Mouse (Mus musculus) heart, embryonic 13.5 days (tissue): ENCODE results near the gene Clstn1. TPM values are rescaled to one million over a fixed set of nuclear protein-coding genes. Genes with fewer than 3 reads are reported as not detected.
A peak's percentile ranks its signal among the peaks of the same experiment; 100 is the strongest.
"Not testable (repeated sequence)": the region's sequence is repeated elsewhere in the genome, so short reads cannot be mapped to it uniquely, and the experiment has no call there.

Experiments used
- ATAC-seq: fragments of 200-750 bp; cut with Nextera tagmentation; 2 replicates; pipeline ENCODE4 v1.8.0; 2017; ENCODE audit warnings: moderate TSS enrichment; ENCODE audit not compliant: insufficient number of reproducible peaks, low FRiP score, low TSS enrichment; ENCODE audit errors: extremely low read depth
- H3K27ac ChIP-seq: fragments of 300-500 bp; sonication (generic); replicated peaks from 2 replicates; pipeline ENCODE4 v1.5.1; 2015; ENCODE audit warnings: moderate library complexity, mild to moderate bottlenecking, inconsistent platforms
- H3K27me3 ChIP-seq: fragments of 300-500 bp; sonication (generic); replicated peaks from 2 replicates; pipeline ENCODE4 v1.6.1; 2015; ENCODE audit warnings: mild to moderate bottlenecking, inconsistent platforms
- H3K36me3 ChIP-seq: fragments of 300-500 bp; sonication (generic); 2 replicates; pipeline ENCODE4 v1.6.1; 2015; ENCODE audit warnings: mild to moderate bottlenecking, inconsistent platforms
- H3K4me1 ChIP-seq: fragments of 300-500 bp; sonication (generic); 2 replicates; pipeline ENCODE4 v1.6.1; 2015; ENCODE audit warnings: inconsistent platforms
- H3K4me2 ChIP-seq: fragments of 300-500 bp; sonication (generic); 2 replicates; pipeline ENCODE4 v1.6.1; 2015; ENCODE audit warnings: inconsistent platforms, mild to moderate bottlenecking, moderate library complexity
- H3K4me3 ChIP-seq: fragments of 300-500 bp; sonication (generic); 2 replicates; pipeline ENCODE4 v1.5.1; 2015; ENCODE audit warnings: moderate library complexity, mild to moderate bottlenecking, inconsistent platforms
- H3K9ac ChIP-seq: fragments of 300-500 bp; sonication (generic); 2 replicates; pipeline ENCODE4 v1.6.1; 2015; ENCODE audit warnings: inconsistent platforms, mild to moderate bottlenecking, moderate library complexity
- H3K9me3 ChIP-seq: fragments of 300-500 bp; sonication (generic); 2 replicates; pipeline ENCODE4 v1.6.1; 2016; ENCODE audit warnings: inconsistent platforms
- WGBS: fragments of 180-500 bp; shearing (Covaris S2); methylation state at CpG from one replicate; pipeline ENCODE4 v1.1.7; 2015; ENCODE audit warnings: mixed read lengths; 5-methylcytosine and 5-hydroxymethylcytosine counted together
- polyA plus RNA-seq: library from polyadenylated mRNA; unstranded; fragments of >200 nt; fragmentation: Nextera tagmentation; extraction: Ambion mirVana; gene quantifications from 2 replicates; pipeline ENCODE4 v1.2.1, GENCODE M21; 2015

Gene Clstn1
- polyA plus RNA-seq, 1 experiment from 2014 or later = 9.2 TPM

DNA sequence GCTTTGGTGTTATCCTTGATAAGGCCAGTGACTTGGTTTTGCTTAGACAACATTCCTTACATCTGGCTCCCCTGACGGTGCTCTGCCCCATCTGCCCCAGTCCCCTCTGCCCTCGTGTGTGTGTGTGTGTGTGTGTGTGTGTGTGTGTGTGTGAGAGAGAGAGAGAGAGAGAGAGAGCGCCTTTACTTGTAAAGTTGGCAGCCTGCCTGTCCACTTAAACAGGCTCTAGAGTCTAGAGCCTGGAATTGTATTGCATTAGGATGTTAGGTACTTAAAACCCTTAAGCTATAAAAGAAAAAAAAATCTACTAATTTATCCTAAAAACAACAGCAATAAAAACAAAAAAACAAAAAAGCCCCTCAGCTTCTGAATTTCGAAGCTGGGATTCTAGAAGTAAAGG is 15.2 kb downstream of the Clstn1 start:
- Histone ChIP-seq H3K27ac (no peak overlapping the region), H3K4me3 (no peak overlapping the region)

DNA sequence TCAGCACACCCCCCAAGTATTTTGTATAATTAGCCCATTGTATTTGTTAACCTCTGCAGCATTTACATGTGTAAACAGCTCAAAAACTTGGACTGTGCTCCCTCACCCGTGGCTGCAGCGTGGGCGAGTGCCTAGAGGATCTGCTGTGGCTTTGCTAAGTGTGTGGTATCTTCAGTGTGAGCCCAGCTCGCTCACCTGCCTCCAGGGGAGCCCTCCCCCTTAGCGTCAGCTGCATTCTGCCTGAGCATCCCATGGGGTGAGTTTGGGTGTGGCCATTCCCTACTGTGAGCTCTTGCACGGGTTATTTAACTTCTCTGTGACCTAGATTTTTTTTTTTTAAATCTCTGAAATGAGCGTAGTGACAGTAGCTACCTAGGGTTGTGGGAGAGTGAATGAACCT is 16.0 kb downstream of the Clstn1 start:
- Histone ChIP-seq H3K4me1 (peaks cover 33% of the 10 kb centered on the region), H3K9me3 (no peaks in the 10 kb centered on the region), H3K27ac (no peak overlapping the region), H3K36me3 (no peaks in the 10 kb centered on the region), H3K4me3 (no peak overlapping the region), H3K9ac (no peak overlapping the region), H3K4me2 (no peak overlapping the region), H3K27me3 (peaks cover 47% of the 10 kb centered on the region)
- 66% methylated on average over 7 of the region's 7 CpGs for WGBS
- no peak for ATAC-seq

More for the DNA sequence above, 15.2 kb downstream of the Clstn1 start:
- no peaks in the 10 kb centered on the region for H3K36me3 ChIP-seq
- no peaks in the 10 kb centered on the region for H3K9me3 ChIP-seq
- H3K27me3 ChIP-seq = peaks cover 47% of the 10 kb centered on the region
- peak overlapping the region; percentile 33; the same call in 1 of the 2 replicates for H3K4me2 ChIP-seq
- WGBS = 24% methylated on average over 4 of the region's 4 CpGs
- no peak for ATAC-seq
- no peak overlapping the region for H3K9ac ChIP-seq
- peaks cover 26% of the 10 kb centered on the region for H3K4me1 ChIP-seq

DNA sequence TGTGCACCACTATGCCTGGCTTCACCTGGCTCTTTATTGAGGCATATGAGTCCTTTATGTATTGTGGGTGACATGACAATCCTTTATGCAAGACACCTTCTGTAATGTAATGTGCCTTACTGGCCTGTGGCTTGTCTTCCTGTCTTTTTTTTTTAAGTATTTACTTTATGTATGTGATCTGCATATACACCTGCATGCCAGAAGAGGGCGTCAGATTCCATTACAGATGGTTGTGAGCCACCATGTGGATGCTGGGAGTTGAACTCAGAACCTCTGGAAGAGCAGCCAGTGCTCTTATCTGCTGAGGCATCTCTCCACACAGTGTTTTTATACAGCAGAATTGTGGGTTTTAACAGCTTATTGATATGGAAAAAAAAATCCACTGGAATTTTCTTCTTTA is 17.6 kb downstream of the Clstn1 start:
- 52% methylated on average over 1 of the region's 1 CpGs for WGBS
- Histone ChIP-seq H3K4me1 (peaks cover 43% of the 10 kb centered on the region), H3K9me3 (no peaks in the 10 kb centered on the region), H3K4me2 (no peak overlapping the region), H3K9ac (no peak overlapping the region), H3K27ac (no peak overlapping the region), H3K4me3 (no peak overlapping the region), H3K36me3 (no peaks in the 10 kb centered on the region), H3K27me3 (peaks cover 47% of the 10 kb centered on the region)
- no peak for ATAC-seq

DNA sequence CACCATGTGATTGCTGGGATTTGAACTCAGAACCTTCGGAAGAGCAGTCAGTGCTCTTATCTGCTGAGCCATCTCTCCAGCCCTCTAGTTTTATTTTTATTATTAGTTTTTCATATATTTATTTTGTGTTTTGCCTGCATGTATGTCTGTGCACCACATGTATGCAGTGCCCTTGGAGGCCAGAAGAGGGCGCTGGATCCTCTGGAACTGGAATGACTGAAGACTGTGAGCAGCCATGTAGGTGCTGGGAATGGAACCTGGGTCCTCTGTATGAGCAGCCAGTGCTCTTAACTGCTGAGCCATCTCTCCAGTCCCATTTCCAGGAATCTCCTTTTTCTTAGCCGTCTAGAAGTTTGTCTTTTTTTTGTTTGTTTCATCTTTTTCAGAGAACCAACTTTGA is 18.2 kb downstream of the Clstn1 start:
- ATAC-seq = no peak
- peaks cover 41% of the 10 kb centered on the region for H3K27me3 ChIP-seq
- H3K9me3 ChIP-seq = no peaks in the 10 kb centered on the region

DNA sequence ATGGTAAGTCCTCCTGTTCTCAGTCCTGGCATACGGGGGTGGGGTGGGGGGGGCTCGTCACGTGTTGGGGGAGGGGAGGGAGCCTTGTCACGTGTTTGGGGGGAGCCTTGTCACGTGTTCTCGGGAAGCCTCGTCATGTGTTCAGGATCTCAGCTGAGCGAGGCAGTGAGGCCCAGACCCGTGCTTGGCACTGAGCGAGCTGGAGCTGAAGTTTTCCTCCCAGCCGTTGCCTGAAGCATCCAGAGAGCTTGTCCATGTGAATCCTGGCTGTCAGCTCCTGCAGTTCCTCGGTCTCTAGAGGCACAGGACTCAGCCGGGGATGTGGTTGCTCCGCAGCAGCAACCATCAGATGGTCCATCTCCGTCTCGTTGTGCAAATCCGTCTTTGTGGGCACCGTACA is 19.8 kb downstream of the Clstn1 start:
- Histone ChIP-seq H3K36me3 (no peaks in the 10 kb centered on the region), H3K4me3 (no peak overlapping the region), H3K4me1 (peaks cover 40% of the 10 kb centered on the region), H3K27me3 (peaks cover 33% of the 10 kb centered on the region), H3K9ac (no peak overlapping the region), H3K9me3 (no peaks in the 10 kb centered on the region), H3K27ac (no peak overlapping the region), H3K4me2 (no peak overlapping the region)
- no peak for ATAC-seq
- WGBS = 65% methylated on average over 18 of the region's 18 CpGs

More for the DNA sequence above, 18.2 kb downstream of the Clstn1 start:
- no peaks in the 10 kb centered on the region for H3K36me3 ChIP-seq
- 71% methylated on average over 3 of the region's 3 CpGs for WGBS
- no peak overlapping the region for H3K27ac ChIP-seq
- H3K4me1 ChIP-seq = peaks cover 49% of the 10 kb centered on the region
- H3K9ac ChIP-seq = no peak overlapping the region
- H3K4me2 ChIP-seq = no peak overlapping the region
- H3K4me3 ChIP-seq = no peak overlapping the region

DNA sequence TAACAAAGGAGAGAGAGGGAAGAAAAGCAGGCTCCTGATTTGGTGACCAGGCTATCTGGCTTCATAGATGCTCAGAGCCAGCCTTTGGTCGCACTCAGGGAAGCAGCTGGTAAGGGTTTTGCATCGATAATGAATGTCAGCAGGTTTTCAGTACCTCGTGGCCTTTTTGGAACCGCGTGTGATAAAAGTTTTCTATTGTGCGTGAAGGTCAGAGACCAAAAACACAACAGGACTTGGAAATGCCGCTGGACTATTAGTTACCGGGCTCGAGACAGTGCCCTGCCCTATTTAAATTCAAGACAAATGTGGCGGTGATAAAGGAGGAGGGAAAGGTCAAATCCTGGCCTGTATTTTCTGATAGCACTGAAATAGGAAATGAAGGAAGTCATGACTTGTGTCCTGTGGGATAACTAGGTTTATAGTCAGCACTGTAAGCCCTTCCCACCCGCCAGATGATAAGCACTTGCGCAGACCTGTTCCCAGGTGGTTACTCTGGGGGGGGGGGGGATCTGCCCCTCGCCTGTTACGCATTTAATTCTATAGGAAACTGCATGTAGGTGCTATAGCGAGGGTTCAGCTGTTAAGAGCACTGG is 20.6 kb downstream of the Clstn1 start:
- peaks cover 33% of the 10 kb centered on the region for H3K27me3 ChIP-seq
- ATAC-seq = no peak
- H3K36me3 ChIP-seq = no peaks in the 10 kb centered on the region
- no peak overlapping the region for H3K9ac ChIP-seq
- H3K4me2 ChIP-seq = no peak overlapping the region
- H3K4me1 ChIP-seq = peaks cover 32% of the 10 kb centered on the region
- H3K9me3 ChIP-seq = no peaks in the 10 kb centered on the region
- WGBS = 46% methylated on average over 15 of the region's 15 CpGs
- H3K4me3 ChIP-seq = no peak overlapping the region
- no peak overlapping the region for H3K27ac ChIP-seq

DNA sequence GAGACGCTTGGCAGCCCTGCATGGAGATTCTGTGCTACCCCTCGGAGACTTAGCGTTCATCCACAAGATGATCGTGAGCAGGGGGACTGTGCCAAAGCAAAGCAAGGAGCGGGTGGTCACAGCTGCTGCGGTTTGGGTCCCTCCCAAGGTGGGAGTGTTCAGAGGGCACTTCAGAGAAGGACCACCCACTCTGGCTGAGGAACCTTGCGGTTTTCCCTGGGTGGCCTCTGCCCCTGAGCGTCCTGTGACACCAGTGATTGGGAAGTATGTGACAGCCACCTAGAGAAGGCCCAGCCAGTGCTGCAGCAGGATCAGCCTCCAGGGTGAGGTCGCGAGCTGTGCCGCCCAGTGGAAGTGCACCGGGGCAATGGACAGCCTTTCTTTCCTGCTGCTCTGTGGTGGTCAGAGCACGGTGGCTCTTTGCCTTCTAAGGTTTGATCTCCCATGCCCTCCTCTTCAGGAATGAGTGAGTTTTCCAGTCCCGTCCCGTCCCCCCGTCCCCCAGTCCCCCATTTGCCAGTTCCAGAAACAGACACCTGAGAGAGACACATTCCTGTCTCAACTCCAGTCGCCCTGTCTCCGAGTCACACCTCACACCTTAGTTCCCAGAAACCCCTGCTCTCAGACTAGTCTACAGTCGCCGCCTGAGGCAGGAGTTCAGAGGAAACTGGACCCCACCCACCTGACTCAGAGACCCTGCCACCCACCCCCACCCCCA is 21.5 kb downstream of the Clstn1 start:
- Histone ChIP-seq H3K4me1 (peaks cover 26% of the 10 kb centered on the region), H3K27ac (no peak overlapping the region), H3K4me3 (no peak overlapping the region), H3K9ac (peak overlapping the region; percentile 40; the same call in 1 of the 2 replicates), H3K27me3 (peaks cover 25% of the 10 kb centered on the region), H3K4me2 (no peak overlapping the region), H3K36me3 (no peaks in the 10 kb centered on the region), H3K9me3 (no peaks in the 10 kb centered on the region)
- no peak for ATAC-seq
- WGBS = 43% methylated on average over 20 of the region's 20 CpGs

DNA sequence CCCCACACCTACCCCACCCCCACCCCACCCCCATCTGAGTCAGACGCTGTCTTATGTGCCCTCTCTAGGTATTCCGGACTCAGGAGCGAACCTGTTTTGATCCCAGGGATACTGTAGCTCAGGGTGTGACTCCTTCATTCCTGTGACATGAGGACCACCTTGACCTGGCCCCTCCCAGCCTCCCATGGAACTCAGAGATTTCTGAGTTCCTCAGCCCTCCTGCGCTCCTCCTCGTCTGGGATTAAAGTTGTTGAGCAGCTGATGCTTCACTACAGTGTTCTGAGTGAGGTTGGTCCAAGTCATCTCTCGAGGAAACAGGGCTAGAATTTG is 22.0 kb downstream of the Clstn1 start:
- peaks cover 20% of the 10 kb centered on the region for H3K27me3 ChIP-seq
- WGBS = 79% methylated on average over 6 of the region's 6 CpGs
- no peak overlapping the region for H3K27ac ChIP-seq
- H3K4me3 ChIP-seq = no peak overlapping the region
- no peak overlapping the region for H3K4me2 ChIP-seq
- H3K9me3 ChIP-seq = no peaks in the 10 kb centered on the region
- no peaks in the 10 kb centered on the region for H3K36me3 ChIP-seq
- no peak for ATAC-seq
- peaks cover 26% of the 10 kb centered on the region for H3K4me1 ChIP-seq
- no peak overlapping the region for H3K9ac ChIP-seq

DNA sequence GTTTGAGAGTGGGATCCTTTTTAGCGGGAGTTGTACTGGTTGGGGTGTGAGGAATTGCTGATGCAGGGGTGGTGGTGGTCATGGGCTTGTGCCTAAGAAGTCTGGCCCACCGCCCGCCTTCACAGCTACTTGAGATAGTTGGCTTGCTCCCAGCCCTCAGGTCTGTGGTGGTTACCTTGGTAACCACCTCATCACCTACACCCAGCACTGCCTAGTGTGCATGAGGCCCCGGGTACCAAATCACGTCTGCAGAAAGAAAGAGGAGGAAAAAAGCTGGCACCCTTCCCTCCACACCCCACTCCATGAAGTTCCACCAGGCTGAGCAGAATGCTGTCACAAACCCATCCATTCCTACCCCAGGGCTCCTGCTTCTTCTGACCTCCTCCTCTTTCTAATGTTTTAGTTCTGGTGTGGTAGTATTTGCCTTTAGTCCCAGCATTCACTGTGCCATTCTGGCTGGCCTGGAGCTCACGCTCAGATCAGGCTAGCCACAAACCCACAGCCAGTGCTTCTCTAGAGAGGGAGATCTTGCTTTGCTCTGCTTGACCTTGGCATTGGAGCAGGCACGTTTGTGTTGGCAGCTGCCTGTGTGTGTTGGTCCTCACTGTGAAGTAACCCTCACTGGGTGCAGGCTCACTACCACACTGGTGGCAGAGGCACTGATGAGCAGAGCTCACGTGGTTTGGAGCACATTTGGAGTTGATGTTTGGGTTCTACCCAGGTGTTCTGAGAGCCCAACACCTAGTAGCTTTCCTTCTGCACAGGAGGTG is 23.2 kb downstream of the Clstn1 start:
- ATAC-seq = no peak
- Histone ChIP-seq H3K9me3 (no peaks in the 10 kb centered on the region), H3K36me3 (peaks cover 4% of the 10 kb centered on the region), H3K4me3 (no peak overlapping the region), H3K9ac (no peak overlapping the region), H3K4me1 (peaks cover 26% of the 10 kb centered on the region), H3K27ac (no peak overlapping the region), H3K4me2 (no peak overlapping the region), H3K27me3 (peaks cover 15% of the 10 kb centered on the region)
- WGBS = 69% methylated on average over 8 of the region's 8 CpGs

DNA sequence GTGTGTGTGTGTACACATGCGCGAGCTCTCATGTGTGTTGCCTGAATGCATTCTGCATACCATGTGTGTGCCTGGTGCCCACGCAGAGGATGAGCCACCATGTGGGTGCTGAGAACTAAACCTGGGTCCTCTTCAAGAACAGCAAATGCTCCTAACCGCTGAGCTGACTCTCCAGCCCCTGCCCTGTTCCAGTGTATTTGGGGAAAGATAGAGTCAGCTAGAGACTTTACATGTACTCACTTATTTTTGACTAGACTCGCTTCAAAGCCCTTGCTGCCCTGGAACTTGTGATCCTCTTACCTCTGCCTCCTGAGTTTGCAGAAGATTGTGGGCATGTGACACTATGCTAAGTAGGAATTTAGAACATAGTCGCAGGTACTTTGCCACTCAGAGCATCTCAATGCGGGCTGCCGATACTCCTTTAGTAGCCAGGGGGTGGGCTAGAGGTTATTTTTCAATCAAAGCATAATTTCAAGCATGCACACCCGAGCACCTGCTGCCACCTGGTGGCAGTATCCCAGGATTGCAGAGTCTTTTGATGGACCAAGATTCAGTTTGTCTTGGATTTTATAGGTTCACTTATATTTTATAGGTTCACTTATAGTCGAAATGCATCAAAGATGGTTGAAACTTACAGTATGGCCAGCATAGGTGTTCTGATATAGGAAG is 25.2 kb downstream of the Clstn1 start:
- H3K27ac ChIP-seq = no peak overlapping the region
- 44% methylated on average over 10 of the region's 10 CpGs for WGBS
- no peaks in the 10 kb centered on the region for H3K27me3 ChIP-seq
- H3K4me1 ChIP-seq = peaks cover 24% of the 10 kb centered on the region
- H3K9me3 ChIP-seq = no peaks in the 10 kb centered on the region; the same call in 1 of the 2 replicates
- no peak overlapping the region for H3K9ac ChIP-seq
- H3K4me3 ChIP-seq = no peak overlapping the region
- no peak for ATAC-seq
- H3K36me3 ChIP-seq = peaks cover 25% of the 10 kb centered on the region
- H3K4me2 ChIP-seq = no peak overlapping the region

DNA sequence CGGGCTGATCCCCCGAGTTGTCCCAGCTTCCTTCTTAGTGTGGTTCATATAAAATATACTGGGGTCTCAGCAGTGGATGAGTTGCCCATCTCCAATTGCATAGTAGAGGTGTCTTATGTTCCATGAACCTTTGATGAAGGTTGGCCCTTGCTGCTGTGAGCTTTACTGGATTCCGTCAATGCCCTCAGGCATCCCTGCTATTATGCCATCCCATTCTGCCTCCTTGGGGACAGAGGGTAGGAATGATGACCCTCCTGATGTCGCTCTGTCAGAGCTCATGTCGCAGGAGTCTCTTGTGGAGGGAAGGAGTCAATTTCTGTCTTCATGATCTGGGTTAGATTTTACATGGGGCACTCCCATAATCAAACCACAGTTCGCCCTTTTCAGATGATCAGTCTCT is 27.2 kb downstream of the Clstn1 start:
- not testable (repeated sequence) for H3K9me3 ChIP-seq, H3K4me3 ChIP-seq, ATAC-seq, H3K4me1 ChIP-seq, H3K27ac ChIP-seq, H3K9ac ChIP-seq, H3K4me2 ChIP-seq, H3K27me3 ChIP-seq
- WGBS = 69% methylated on average over 6 of the region's 6 CpGs
- peaks cover 25% of the 10 kb centered on the region for H3K36me3 ChIP-seq
